Mouse (Mus musculus): ENCODE data around the gene Slc38a6. TPM values are rescaled to one million over a fixed set of nuclear protein-coding genes. Genes with fewer than 3 reads are reported as not detected.

The Slc38a6 gene
- total RNA-seq, 2 experiments from 2014 or later: 13.3 to 15.2 TPM

DNA sequence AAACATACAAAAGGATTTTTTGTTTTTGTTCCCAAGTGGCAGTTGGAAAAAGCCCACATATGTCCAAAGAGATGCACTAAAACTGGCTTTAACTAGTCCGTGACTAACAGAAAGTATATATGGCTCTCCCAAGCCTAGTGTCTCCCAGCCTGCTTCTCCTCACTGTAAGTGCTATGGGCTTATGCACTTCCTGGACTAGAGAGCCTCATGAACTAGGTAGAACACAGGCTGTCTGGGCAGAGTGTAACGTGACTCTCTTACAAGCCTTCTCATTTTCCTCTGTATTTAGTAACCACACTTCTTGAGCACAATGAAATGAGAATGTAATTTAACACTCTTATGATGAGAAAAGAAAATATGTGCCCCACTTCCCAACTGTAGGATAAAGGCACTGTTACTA is 22.1 kb downstream of the Slc38a6 start:
- intact Hi-C loops (cut with DNase I): no loop called here
- DNase-seq (ENCODE audit: extremely low spot score in 1 of 2, low spot score in 2 of 2): no peak

DNA sequence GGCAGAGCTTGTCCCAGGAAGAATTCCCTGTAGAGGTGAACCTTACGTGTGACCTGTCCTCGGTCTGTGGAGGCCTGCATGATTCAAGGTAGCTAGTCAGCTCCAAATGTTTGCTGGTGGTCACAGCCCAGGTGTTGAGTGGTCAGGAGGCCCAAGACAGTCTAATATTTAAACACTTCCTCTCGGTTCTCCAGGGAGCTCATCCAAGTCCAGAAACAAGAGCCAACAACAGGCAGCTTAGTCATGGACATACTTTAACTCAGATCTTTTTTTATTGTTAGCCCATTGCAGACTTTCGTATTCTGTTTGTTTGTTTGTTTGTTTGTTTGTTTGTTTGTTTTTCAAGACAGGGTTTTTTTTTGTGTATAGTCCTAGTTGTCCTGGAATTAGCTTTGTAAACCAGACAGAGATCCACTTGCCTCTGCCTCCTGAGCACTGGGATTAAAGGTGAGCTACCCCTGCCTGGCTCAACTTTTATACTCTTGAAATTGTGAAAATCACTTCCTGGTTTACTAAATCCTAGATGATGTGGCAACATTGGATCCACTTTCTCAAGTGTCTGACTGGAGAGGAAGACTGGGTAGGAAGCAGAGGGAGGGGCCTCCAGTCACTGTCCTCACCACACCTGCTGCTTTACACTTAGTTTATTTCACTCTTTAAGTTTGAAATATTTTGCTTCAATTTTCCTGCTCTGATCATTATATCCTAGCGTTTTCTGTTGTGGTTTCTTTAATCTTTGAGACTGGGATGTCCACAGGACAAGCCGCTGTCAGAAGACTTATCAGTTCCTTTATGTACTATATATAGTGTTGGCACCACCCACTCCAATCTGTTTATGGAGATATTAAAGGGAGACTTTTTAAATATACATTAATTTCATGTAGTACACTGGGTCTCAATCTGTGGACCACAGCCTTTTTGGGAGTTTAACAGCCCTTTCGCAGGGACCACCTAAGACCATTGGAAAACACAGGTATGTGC is 31.4 kb downstream of the Slc38a6 start:
- intact Hi-C loops (cut with DNase I): no loop called here
- DNase-seq (ENCODE audit: extremely low spot score in 1 of 2, low spot score in 2 of 2): no peak

DNA sequence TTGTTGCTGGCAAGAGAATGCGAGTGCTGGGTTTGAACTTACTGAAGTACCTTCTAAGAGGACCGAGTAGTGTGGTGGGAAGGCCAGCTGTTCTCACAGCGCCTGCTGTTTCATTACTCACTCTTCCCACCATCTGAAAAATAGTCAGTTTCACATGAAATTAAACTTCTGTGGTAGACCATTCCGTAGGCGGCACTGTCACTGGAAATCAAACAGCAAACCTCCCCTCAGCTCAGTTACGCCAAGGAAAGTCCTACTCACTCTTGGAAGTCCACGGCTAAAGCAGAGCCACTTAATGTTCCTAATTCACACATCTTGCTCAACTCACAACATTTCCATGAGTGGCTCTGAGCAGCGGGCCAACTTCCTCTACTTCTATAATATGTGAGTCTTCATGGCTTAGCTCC is 37.6 kb downstream of the Slc38a6 start:
- intact Hi-C loops (cut with DNase I): no loop called here
- DNase-seq (ENCODE audit: extremely low spot score in 1 of 2, low spot score in 2 of 2): no peak

DNA sequence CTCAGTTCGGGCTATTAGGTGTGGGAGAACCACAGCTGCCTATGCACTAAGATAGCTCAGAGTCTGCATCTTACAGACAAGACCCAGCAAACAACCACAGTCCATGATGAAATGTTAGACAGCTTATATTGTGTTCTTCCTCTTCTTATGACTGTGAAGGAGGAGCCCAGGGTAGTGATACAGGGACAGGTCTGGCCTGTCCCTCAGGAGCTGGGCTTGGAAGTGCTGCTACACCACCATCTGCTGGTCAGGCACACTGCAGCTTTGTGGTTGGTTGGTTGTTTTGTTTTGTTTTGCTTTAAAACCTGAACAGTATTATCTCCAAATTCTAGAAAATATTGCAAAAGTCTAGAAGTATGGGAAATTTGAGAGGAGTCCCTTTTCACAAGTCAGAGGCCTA is 38.2 kb downstream of the Slc38a6 start:
- intact Hi-C loops (cut with DNase I): no loop called here
- peak in 1 of 2 experiments; percentile 38 for DNase-seq (ENCODE audit: extremely low spot score in 1 of 2, low spot score in 2 of 2)

DNA sequence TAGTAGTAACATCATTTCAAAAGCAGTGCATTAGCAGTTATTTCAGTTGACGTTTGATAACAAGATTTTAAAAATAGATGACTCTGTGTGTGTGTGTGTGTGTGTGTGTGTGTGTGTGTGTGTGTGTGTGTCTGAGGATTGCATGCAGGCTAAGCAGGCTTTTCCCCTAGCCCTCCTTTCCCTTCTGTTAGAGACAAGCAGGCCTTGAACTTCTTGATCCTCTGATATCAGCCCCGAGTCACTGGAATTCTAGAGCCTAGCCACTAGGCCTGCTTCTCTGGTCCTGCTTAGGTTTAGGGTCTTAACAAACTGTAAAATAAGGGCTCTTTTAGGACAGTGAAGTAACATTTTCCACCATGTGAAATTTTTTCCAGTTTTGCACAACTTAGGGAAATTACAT is 38.6 kb downstream of the Slc38a6 start:
- no peak for DNase-seq (ENCODE audit: extremely low spot score in 1 of 2, low spot score in 2 of 2)
- intact Hi-C loops (cut with DNase I): no loop called here

DNA sequence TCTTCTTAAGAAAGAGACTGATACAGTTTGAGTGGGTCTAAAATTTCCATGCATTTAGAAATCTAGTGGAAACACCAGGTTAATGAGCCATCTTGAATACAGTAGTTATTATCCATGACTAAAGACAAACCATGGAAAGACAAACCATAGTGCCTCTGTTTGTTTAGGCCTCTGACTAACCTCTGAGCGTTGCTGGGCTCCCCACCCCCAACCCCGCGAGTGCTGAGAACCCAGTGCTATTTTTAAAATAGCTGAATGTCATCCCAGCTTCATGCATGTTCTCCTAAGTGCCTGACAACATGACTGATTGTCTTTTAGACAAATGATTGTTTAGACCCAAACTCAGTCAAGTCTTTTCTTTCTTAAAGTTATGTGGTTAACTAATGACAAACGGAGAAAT is 39.0 kb downstream of the Slc38a6 start:
- DNase-seq (ENCODE audit: extremely low spot score in 1 of 2, low spot score in 2 of 2): peak in 1 of 2 experiments; percentile 37
- intact Hi-C loops (cut with DNase I): no loop called here

DNA sequence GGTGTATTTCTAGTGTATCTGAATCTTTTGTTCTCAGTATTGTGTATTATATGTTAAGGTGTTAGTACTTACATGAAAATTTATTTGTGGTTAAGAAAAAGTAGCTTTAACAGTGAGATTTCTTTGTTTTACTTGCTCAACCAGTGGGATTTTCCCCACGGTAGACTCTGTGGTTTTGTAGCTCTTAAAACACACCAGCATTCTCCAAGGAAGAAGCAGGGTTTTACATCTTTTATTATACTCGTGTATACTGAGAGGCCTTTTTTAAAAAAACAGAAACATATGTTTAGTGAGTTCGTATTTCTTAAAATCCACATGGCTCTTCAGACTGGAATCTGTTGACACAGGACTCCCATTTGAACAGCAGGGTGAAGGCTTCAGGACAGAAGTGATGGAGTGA is 40.8 kb downstream of the Slc38a6 start:
- no peak for DNase-seq (ENCODE audit: extremely low spot score in 1 of 2, low spot score in 2 of 2)
- intact Hi-C loops (cut with DNase I): no loop called here

DNA sequence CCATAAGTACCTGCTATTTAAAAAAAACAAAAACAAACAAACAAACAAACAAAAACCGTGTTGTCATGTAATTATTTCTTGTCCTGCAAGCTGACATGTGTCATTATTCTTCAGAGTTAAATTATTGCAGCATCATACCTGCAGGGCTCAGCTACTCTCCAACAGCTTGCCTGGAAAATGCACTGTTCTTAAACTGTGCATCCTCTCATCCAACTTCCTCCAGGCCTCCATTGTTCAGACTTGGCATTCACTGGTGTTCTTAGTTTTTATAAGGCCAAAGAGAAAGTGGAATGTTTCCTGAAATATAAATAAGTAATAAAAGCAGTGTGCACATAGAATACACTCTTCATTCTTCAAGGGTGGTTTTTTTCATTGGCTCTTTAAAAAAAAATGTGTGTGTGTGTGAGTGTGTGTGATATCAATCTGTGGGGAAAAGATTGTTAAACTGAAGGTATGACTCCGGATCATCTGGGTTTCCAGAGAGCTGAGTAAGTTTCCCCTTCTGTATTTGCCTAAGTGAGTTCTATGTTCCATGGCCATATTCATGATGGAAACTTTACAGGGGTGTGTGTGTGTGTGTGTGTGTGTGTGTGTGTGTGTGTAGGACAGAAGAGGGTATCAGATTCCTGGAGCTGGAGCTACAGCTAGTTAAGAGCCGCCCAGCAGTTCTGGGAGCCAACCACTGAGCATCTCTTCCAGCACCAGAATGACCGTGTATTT is 42.0 kb downstream of the Slc38a6 start:
- intact Hi-C loops (cut with DNase I): no loop called here
- DNase-seq (ENCODE audit: extremely low spot score in 1 of 2, low spot score in 2 of 2): no peak

DNA sequence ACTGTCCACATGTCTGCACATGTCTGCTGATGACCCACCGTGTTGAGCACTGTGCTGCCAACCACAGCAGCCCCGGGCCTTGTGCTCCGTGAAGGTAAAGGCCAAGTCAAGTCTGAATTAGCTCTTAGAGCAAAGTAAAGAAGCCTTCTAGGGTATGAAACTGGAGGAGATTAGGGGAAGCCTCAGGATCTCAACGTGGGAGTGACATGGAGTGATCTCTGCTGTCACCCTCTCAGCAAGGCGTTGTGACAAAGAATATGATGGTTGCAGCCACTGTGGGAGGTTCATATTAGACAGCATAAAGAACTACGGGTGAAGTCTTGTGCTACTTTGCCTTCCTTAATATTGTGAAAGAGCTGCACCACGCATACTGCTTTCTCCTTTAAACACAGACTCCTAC is 43.7 kb downstream of the Slc38a6 start:
- no peak for DNase-seq (ENCODE audit: extremely low spot score in 1 of 2, low spot score in 2 of 2)
- intact Hi-C loops (cut with DNase I): no loop called here

DNA sequence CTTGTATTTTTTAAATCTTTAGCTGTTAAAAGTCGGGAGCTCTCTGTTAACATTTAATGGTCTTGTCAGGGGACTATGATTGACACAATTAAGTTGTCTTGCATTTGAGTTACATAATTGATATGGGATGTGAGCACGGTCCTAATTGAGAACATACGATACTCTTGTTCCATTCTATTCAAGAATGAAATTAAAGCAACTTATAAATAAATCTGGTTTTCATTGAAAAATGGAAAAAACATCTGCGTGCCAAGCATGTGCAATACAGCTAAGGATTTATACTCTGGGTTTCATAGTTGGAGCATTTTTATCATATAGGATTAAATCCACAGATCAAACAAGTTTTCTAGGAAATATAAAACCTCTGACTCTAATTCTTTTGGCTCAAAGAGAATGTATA is 46.1 kb downstream of the Slc38a6 start:
- DNase-seq (ENCODE audit: extremely low spot score in 1 of 2, low spot score in 2 of 2): no peak
- intact Hi-C loops (cut with DNase I): no loop called here

DNA sequence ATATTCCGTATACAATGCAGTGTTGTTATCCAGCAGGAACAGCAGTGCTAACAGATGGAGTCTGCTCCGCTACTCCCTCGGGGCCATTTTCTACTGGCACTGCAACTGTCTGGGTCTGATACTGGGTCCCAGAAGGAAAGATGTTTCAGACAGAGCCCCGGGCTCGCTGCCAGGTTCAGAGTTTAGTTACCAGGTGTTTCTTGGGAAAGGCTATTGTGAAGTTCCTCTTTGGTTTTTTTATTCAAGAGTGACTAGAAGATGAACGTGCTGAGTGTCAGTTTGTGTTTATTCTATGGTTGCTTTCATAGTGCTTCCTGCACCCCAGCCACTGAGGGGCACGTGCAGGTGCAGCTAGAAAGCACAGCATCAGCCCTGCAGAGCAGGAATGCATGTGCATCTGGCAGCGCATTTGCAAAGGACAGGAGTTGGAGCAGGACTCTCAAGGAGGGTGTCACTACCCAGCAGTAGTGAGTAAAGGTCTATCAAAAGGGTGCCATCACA is 47.5 kb downstream of the Slc38a6 start:
- DNase-seq (ENCODE audit: extremely low spot score in 1 of 2, low spot score in 2 of 2): peak in 1 of 2 experiments; percentile 44
- intact Hi-C loops (cut with DNase I): no loop called here

DNA sequence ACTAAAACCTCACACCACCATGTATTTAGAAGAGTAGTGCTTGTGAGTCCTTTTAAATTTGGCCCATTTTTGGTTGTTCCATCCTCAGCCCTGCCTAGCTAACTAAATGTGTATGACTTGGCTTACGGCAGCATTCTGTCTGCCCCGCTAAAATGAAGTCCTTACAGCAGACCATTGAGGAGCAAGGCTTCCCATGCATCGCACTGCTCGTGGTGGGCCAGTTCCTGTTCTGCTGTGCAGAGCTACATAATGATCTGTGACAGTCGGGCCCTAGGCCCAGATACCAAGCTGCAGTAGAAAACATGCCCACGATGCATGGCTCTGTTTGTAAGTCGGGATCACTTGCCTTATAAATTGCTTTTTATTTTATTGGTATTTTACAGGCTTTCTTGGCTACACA is 50.5 kb downstream of the Slc38a6 start:
- intact Hi-C loops (cut with DNase I): no loop called here
- DNase-seq (ENCODE audit: extremely low spot score in 1 of 2, low spot score in 2 of 2): no peak

DNA sequence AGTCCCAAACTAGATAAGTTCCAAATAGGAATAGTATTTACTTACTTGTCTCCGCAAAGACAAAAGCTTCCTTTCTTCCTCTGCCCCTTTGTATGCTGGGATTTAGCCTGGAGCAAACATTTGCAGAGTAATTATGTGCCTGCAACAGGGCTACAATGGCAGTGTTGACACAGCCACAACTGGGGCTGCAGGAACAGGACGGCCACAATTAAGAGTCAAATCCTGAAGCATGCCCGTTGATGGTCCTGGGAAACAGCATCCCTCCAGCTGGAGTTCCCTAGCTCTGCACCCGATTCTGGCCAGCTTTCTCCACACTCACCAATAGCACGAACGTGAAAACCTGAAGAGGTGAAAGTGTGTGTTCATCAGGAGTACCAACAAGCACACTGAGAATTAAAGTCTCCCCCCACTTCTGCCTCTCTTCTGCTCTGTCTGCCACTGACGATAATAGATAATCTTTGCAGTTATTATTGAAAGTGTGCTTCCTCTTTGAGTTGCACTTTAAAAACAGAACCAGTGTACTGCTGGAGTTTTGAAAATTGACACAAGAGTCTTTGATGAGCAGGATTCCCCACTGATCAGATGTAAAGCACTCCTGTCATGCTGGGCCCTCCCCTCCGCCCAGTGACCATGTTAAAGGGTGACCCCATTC is 54.2 kb downstream of the Slc38a6 start:
- no peak for DNase-seq (ENCODE audit: extremely low spot score in 1 of 2, low spot score in 2 of 2)
- intact Hi-C loops (cut with DNase I): no loop called here

DNA sequence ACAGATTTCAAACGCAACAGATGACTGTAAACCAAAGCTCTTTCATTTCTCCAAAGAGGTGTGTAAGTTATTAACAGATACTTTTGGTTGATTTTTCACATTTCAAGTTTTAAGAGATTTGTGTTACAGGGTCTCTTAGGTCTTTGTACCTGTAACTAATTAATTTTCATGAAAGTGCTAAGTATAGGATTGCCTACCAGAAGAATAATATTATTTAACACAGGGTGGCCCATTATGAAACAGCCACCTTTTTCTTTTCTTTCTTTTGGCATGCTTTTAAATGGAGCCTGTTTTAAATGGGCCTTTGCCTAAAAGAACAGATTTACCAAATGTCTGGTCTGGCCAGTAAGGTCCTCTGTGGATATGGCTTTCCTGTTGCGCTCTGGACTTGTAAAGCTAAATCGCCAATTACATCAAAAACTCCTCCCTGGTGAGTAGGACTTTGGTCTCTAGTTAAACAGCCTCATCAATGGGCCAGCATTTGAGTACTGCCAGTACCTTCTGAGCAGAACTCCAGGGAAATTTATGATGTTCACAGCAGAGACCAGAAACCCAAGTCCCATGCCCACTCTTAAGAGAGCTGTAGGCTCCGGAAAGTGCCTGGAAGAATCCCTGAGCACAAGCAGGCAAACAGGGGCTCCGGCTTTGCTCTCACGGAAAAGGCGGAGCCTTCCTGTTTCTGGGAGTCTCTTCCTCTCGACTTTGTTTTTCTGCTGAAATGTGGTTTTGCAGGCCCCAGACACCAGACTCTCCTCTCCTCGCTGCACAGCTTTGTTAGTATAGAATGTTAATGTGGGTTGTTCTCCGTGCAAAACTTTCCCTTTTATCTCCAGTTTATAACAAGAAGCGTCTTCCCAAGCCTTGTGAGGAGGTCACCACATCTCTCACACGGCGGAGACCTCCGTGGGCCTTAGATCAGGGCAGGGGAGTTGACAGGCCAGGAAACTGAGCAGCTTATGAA is 55.4 kb downstream of the Slc38a6 start:
- peak in 1 of 2 experiments; percentile 54 for DNase-seq (ENCODE audit: extremely low spot score in 1 of 2, low spot score in 2 of 2)
- intact Hi-C loops (cut with DNase I): no loop called here

DNA sequence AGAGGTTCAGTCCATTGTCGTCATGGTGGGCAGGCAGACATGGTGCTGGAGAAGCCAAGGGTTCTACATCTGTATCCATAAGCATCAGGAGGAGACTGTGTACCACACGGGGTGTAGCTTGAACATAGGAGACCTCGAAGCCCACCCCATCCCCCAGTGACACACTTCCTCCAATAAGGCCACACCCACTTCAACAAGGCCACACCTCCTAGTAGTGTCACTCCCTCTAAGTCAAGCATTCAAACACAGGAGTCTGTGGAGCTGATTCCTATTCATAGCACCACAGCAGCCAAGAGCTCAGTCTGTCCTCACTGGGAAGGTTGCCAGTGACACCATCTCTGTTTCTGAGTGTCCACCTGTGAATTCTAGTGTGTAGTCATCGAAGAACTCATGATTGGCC is 57.7 kb downstream of the Slc38a6 start:
- no peak for DNase-seq (ENCODE audit: extremely low spot score in 1 of 2, low spot score in 2 of 2)
- intact Hi-C loops (cut with DNase I): no loop called here

DNA sequence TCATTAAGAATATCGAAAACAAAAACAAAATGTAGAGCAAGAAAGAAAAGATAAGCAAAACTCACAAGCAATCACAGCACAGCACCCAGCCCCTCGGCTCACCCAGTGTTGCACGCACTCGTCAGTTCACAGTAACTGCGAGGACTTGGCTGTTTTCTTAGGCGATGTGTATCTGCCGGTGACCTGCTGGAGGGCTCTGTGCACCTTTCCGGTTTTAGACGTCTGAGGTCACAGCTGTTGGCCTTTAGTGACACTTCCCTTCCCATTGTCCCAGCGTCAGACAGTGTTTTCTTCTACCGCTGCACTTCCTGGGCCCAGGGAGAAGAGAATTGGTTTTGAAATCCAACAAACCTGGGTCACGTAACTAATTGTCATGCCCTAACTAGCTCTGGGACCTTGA is 58.6 kb downstream of the Slc38a6 start:
- no peak for DNase-seq (ENCODE audit: extremely low spot score in 1 of 2, low spot score in 2 of 2)
- intact Hi-C loops (cut with DNase I): no loop called here

DNA sequence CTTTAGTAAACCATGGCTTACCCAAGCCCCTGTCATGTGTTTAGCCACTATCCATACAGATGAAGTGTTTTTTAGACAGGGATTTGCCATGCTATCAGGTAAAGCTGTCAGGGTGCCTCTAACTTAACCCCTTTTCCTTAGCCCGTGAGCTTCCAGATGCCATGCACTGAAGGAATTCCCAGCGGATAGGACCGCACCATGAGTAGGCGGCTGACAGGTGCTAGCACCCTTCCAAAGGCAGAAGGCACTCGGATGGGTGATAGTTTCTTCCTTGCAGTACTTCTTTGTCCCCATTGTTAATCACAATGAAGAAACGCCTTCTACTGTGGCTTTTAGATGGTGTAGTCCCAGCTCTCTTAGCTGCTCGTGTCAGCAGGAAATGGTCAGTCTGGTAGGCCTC is 60.6 kb downstream of the Slc38a6 start:
- intact Hi-C loops (cut with DNase I): no loop called here

DNA sequence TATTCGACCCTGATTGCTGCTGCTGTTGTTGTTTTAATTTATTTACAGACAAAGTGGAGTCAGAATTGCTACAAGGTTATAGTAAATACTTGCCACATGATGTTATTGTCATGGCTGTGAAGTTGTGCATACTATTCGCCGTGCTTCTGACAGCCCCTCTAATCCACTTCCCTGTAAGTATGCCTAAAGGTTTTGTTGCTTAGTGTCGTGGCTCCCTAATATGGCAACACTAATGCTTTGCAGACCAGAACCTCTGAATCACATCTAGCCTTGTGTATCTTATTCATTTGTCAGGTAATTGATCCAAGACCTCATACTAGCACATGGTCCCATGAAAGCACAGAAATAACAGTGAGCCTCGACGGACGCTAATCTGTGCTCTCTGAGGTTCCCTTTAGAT is 63.9 kb downstream of the Slc38a6 start:
- intact Hi-C loops (cut with DNase I): no loop called here
- no peak for DNase-seq (ENCODE audit: extremely low spot score in 1 of 2, low spot score in 2 of 2)

More for the DNA sequence above, 60.6 kb downstream of the Slc38a6 start:
- no peak for DNase-seq (ENCODE audit: extremely low spot score in 1 of 2, low spot score in 2 of 2)

Measured in left cerebral cortex, postnatal 10 days (tissue).